Mouse (Mus musculus): Measurements from ENCODE around the gene Taar7a.

The Taar7a gene

GRCm38 (mm10) chr10:23993381-23993780, at the start of gene Taar7a:
TSS of gene Taar7a (minus strand) at chr10:23993481.
- no peak for DNase-seq

- DNase-seq: no peak
Measured at GRCm38 (mm10) chr10:24040120-24040869, 47.0 kb upstream of the Taar7a start.

- no peak for DNase-seq
Measured at GRCm38 (mm10) chr10:24037314-24037713, 44.0 kb upstream of the Taar7a start, which contains the start of gene Taar7e. TSS of gene Taar7e (plus strand) at chr10:24037614.

GRCm38 (mm10) chr10:24031347-24031746, 38.1 kb upstream of the Taar7a start:
- DNase-seq: no peak

GRCm38 (mm10) chr10:24026922-24027321, 33.6 kb upstream of the Taar7a start, which contains the start of gene Taar7d:
TSS of gene Taar7d (plus strand) at chr10:24027222.
- DNase-seq: no peak

GRCm38 (mm10) chr10:24008143-24008542, 14.9 kb upstream of the Taar7a start:
- DNase-seq: no peak

GRCm38 (mm10) chr10:24007034-24007433, 13.8 kb upstream of the Taar7a start:
- DNase-seq: no peak

GRCm38 (mm10) chr10:24006442-24006841, 13.2 kb upstream of the Taar7a start:
- DNase-seq: no peak

- DNase-seq: no peak
Measured at GRCm38 (mm10) chr10:23999639-24000038, 6.4 kb upstream of the Taar7a start, which contains the start of gene Taar7b. TSS of gene Taar7b (plus strand) at chr10:23999939.

GRCm38 (mm10) chr10:23986419-23986818, 6.9 kb downstream of the Taar7a start:
- DNase-seq: no peak

- no peak for DNase-seq
Measured at GRCm38 (mm10) chr10:23985546-23985945, 7.7 kb downstream of the Taar7a start, which contains the start of gene Taar6. TSS of gene Taar6 (minus strand) at chr10:23985646.

GRCm38 (mm10) chr10:23978901-23979705, 14.2 kb downstream of the Taar7a start:
- peak; percentile 22 for DNase-seq

GRCm38 (mm10) chr10:23977958-23978357, 15.3 kb downstream of the Taar7a start:
- DNase-seq: no peak

- DNase-seq: no peak
Measured at GRCm38 (mm10) chr10:23971256-23971655, 22.0 kb downstream of the Taar7a start.

- no peak for DNase-seq
Measured at GRCm38 (mm10) chr10:23970656-23971165, 22.6 kb downstream of the Taar7a start, which contains the start of gene Taar5. TSS of gene Taar5 (plus strand) at chr10:23970706.

GRCm38 (mm10) chr10:23964921-23965610, 28.2 kb downstream of the Taar7a start:
- DNase-seq: no peak

- DNase-seq: no peak
Measured at GRCm38 (mm10) chr10:23963444-23963843, 29.8 kb downstream of the Taar7a start.

GRCm38 (mm10) chr10:23960444-23960915, 32.8 kb downstream of the Taar7a start, which contains the start of gene Taar4:
TSS of gene Taar4 (plus strand) at chr10:23960494.
- no peak for DNase-seq

- no peak for DNase-seq
Measured at GRCm38 (mm10) chr10:23959071-23959470, 34.2 kb downstream of the Taar7a start.

- DNase-seq: peak; percentile 70
Measured at GRCm38 (mm10) chr10:23951714-23952113, 41.6 kb downstream of the Taar7a start.

GRCm38 (mm10) chr10:23949508-23950005, 43.7 kb downstream of the Taar7a start, which contains the start of gene Taar3:
TSS of gene Taar3 (plus strand) at chr10:23949558.
- DNase-seq: no peak

GRCm38 (mm10) chr10:23948026-23948425, 45.3 kb downstream of the Taar7a start:
- no peak for DNase-seq

Data from cerebellum, adult 11-12 months (tissue).